ENCODE assay signal across 7 mouse cellular contexts in genomic region chr10:42501775-42502348, GRCm38 (mm10). TPM values are rescaled to one million over a fixed set of nuclear protein-coding genes. Genes with fewer than 3 reads are reported as not detected.
DNase-seq lines count a peak whose midpoint lies in the region; ATAC-seq lines count a peak whose summit lies in the region.

Gene Snx3, plus strand, starts transcription at chr10:42502030.

- H3K4me2 ChIP-seq in intestine, embryonic 15.5 days (replicated peaks), result peak within 1 kb of the TSS; percentile 61

- peak; percentile 97 for ATAC-seq in intestine, embryonic 15.5 days

- no peaks in the 10 kb centered on the region for H3K9me3 ChIP-seq in intestine, embryonic 15.5 days
- H3K9me3 ChIP-seq in midbrain, embryonic 10.5 days (replicated peaks), result no peaks in the 10 kb centered on the region

- no peaks in the 10 kb centered on the region for H3K36me3 ChIP-seq in intestine, embryonic 15.5 days
- H3K36me3 ChIP-seq in midbrain, embryonic 10.5 days, result peaks cover 19% of the 10 kb centered on the region

- intact Hi-C loops in gastrocnemius, postnatal 36 days (cut with DNase I), result loop anchor here (1.0 to 2.0 kb wide), 2 partner anchors 24 to 719 kb away; partner anchors contain the start of genes Afg1l and Pdss2
- intact Hi-C loops in left cerebral cortex, postnatal 25 days (cut with DNase I), result loop anchor here (1.0 kb wide), 2 partner anchors 24 to 78 kb away; partner anchors contain the start of gene Afg1l

- H3K27me3 ChIP-seq in intestine, embryonic 15.5 days (replicated peaks), result no peaks in the 10 kb centered on the region
- no peaks in the 10 kb centered on the region for H3K27me3 ChIP-seq in midbrain, embryonic 10.5 days (ENCODE audit: low read depth, poor library complexity, severe bottlenecking)

- peak; percentile 95 to 97 for DNase-seq in adrenal gland, adult 18-20 months (ENCODE audit: low spot score in 2 of 2)
- DNase-seq in embryo, embryonic 11 days, result peak; percentile 95
- peak; percentile 96 to 97 for DNase-seq in gastrocnemius, postnatal 36 days
- peak; percentile 97 to 99 for DNase-seq in left cerebral cortex, postnatal 25 days (ENCODE audit: low spot score in 2 of 2)
- peak; percentile 96 for DNase-seq in midbrain, embryonic 10.5 days (ENCODE audit: low spot score)
- DNase-seq in right cerebral cortex, postnatal 4 days, result peak; percentile 91

- H3K27ac ChIP-seq in intestine, embryonic 15.5 days, result peak within 1 kb of the TSS; percentile 99
- peak within 1 kb of the TSS; percentile 94 for H3K27ac ChIP-seq in midbrain, embryonic 10.5 days (replicated peaks)

- peak within 1 kb of the TSS; percentile 99 for H3K9ac ChIP-seq in intestine, embryonic 15.5 days

- WGBS in intestine, embryonic 15.5 days, result under 1% methylated on average over 68 of the region's 68 CpGs
- under 1% methylated on average over 68 of the region's 68 CpGs for WGBS in midbrain, embryonic 10.5 days

- H3K4me3 ChIP-seq in intestine, embryonic 15.5 days (replicated peaks), result peak within 1 kb of the TSS; percentile 86
- H3K4me3 ChIP-seq in midbrain, embryonic 10.5 days, result peak within 1 kb of the TSS; percentile 92

- H3K4me1 ChIP-seq in intestine, embryonic 15.5 days (replicated peaks), result no peaks in the 10 kb centered on the region; the same call in 1 of the 2 replicates
- peaks cover 15% of the 10 kb centered on the region for H3K4me1 ChIP-seq in midbrain, embryonic 10.5 days

RNA-seq across cellular contexts. Expression of gene Snx3, which starts in this region (rescaled TPM):
- 100 to 1,000 TPM; 254 to 276 TPM for total RNA-seq in adrenal gland, adult 18-20 months (2021)
- 100 to 1,000 TPM; 140 to 160 TPM for total RNA-seq in gastrocnemius, postnatal 36 days (2021)
- polyA plus RNA-seq in intestine, embryonic 15.5 days (2015; fragmentation: Nextera tagmentation; extraction: Ambion mirVana), result 439 and 443 TPM in 2 replicates
- 100 to 1,000 TPM; 208 to 218 TPM for total RNA-seq in left cerebral cortex, postnatal 25 days (2021)
- polyA plus RNA-seq in midbrain, embryonic 10.5 days (2016; fragmentation: Nextera tagmentation; extraction: Ambion mirVana), result 235 and 241 TPM in 2 replicates

Comparison
In these comparisons a context has a peak if more than half of its experiments do, and no peak if none do; other contexts are left out.
1. Peak in every context shown above with its lines: DNase-seq, ATAC-seq, H3K4me3 ChIP-seq and H3K27ac ChIP-seq.